Mouse (Mus musculus) liver, adult 10 weeks (tissue): ENCODE data around the gene Lefty1. TPM values are rescaled to one million over a fixed set of nuclear protein-coding genes. Genes with fewer than 3 reads are reported as not detected.

ENCODE experiments used
- polyA plus RNA-seq: library from polyadenylated mRNA; stranded (reverse); fragments of 350-450 nt; fragmentation: Illumina TruSeq; extraction: RNeasy Lipid Tissue Mini Kit (QIAGEN cat#74804); gene quantifications from one replicate; pipeline ENCODE4 v1.2.3, GENCODE M21; 2014; ENCODE audit warnings: low read depth, low replicate concordance

Gene Lefty1
- polyA plus RNA-seq: not detected

DNA sequence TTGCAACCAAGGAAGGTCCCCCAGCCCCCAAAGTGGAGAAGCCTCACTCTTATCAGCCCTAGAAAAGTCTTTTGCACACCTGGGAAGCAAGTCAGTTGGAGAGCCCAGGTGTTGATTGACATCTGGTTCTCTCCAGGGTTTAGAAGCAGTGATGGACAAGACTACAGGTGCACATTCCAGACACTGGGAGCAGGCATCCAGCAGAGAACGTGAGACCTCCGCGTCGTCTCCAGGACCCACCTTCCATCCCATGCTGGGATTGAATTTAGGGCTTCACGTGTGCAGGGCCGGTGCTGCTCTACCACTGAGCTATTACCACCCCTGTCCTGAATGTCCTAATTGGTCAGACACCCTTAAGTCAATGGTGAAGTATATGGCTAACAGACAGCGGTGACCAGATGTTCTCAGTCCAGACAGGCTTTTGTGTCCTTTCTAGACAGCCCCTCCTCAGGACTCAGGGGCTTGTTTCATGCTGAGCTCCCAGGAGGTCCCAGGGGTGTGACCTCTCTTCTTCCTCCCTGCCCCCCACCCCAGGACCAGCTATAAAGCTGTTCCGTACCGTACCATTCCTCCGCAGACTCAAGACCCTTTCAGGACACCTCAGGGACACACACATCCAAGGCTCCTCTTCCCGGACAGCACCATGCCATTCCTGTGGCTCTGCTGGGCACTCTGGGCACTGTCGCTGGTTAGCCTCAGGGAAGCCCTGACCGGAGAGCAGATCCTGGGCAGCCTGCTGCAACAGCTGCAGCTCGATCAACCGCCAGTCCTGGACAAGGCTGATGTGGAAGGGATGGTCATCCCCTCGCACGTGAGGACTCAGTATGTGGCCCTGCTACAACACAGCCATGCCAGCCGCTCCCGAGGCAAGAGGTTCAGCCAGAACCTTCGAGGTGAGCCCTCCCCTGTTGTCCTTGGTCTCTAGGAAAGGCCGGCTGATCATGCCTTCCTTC lies at the start of gene Lefty1:
Lefty1 (plus strand) TSS at position 556 of the 953 bp plus-strand sequence.

DNA sequence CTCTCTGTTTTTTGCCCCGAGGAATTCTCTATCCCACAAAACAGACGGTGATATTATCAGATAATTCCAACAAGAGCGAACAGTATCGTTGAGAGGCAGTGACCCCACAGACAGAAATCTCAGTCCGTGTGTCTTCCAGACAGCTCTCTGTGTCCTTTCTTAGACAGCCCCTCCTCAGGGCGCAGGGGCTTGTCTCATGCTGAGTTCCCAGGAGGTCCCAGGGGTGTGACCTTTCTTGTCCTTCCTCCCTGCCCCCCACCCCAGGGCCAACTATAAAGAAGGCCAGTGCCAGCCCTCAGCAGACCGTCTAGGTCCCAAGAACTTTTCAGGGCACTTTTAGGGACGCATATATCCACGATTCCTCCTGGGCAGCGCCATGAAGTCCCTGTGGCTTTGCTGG lies 42.0 kb upstream of the Lefty1 start, which contains the start of gene Lefty2:
Lefty2 (plus strand) TSS at position 301 of the 400 bp plus-strand sequence.

DNA sequence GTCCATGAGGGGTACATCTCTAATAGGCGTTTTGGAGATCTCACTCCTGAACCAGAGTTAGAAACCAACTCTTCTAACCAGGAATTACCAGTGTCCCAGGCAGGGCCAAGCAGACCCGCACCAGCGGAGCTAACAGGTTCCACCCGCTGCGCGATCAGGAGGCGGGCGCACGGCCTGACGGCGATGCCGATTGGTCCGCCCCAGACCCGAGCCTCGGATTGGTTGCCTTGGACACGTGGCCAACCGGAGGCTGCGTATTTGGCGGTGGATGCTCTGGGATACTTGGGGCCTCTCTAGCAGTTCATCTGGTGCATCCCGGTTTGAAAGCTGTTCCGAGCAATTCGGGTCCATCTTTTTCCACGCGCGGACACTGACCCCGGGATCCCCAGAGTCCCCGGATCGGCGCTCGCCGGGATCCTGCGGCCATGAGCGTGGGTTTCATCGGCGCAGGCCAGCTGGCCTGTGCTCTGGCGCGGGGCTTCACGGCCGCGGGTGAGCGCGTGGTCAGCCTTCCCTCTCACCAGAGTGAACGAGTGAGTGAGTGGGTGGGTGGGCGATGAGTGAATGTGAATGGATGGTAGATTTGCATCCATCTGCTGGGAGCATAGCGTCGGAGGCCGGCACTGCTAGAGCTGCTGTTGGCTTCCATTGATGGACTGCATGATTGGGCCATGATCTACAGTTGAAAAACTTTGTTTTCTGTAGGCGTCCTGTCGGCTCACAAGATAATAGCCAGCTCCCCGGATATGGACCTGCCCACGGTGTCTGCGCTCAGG lies 30.6 kb upstream of the Lefty1 start, which contains the start of gene Pycr2:
Pycr2 (plus strand) TSS at position 255 of the 776 bp plus-strand sequence.

DNA sequence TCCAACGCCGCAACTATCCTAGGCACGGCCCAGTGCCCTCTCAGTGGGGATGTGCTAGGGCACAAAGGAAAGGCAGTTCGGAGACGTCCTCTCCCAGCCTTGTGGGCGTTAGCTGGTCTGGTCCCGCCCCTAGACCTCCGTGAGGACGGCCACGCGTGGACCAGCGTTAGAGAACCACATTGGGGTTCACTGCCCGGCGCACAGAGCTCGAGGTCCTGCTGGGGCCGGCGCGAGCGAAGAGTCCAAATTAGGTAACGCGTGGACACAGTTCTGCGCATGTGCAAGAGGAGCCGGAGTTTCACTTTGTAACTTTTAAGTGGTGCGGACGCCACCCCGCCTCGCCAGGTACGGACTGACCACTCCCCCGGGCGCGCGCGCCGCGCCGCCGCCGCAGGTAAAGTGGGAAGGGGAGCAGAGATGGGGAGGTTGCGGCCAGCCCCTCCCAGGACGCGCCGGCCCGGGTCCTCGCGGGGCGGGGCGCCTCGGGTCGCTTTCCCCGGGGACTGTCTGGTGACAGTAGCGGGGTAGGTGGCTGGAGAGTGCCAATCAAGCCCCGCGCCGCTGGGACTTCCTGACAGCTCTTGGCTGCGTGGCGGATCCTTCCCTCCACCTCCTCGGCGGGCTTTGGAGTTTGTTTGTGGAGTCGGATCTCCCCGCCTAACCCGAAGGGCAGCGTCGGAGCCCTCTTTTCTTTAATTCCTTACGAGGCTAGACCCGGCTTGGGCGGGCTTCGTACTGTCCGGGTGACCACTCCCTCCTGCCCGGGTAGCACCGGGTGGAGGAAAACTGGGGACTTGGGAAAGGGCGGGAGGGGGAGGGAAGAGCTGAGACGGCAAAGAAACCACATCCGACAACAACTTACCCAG lies 7.6 kb downstream of the Lefty1 start, which contains the start of gene Tmem63a:
Tmem63a (plus strand) TSS at position 179 of the 866 bp plus-strand sequence.

Other genes starting within 250 kb of the Lefty1 start
- not detected for gene Mixl1, start 238.0 kb upstream of the Lefty1 start, polyA plus RNA-seq
- 20.4 TPM for gene Acbd3, start 209.0 kb upstream of the Lefty1 start, polyA plus RNA-seq
- gene H3f3a, start 121.1 kb upstream of the Lefty1 start, polyA plus RNA-seq: 413 TPM
- 8.1 TPM for gene Sde2, start 83.9 kb upstream of the Lefty1 start, polyA plus RNA-seq
- not detected for gene Lefty2, start 41.9 kb upstream of the Lefty1 start, polyA plus RNA-seq
- gene Pycr2, start 30.7 kb upstream of the Lefty1 start, polyA plus RNA-seq: 0.50 TPM
- gene Tmem63a, start 7.3 kb downstream of the Lefty1 start, polyA plus RNA-seq: 1.9 TPM
- 170 TPM for gene Ephx1, start 85.9 kb downstream of the Lefty1 start, polyA plus RNA-seq
- 27.8 TPM for gene 9130409I23Rik, start 116.2 kb downstream of the Lefty1 start, polyA plus RNA-seq
- 11.6 TPM for gene Nvl, start 209.2 kb downstream of the Lefty1 start, polyA plus RNA-seq
- 49.9 TPM for gene Cnih4, start 209.7 kb downstream of the Lefty1 start, polyA plus RNA-seq